In the genomic region with DNA sequence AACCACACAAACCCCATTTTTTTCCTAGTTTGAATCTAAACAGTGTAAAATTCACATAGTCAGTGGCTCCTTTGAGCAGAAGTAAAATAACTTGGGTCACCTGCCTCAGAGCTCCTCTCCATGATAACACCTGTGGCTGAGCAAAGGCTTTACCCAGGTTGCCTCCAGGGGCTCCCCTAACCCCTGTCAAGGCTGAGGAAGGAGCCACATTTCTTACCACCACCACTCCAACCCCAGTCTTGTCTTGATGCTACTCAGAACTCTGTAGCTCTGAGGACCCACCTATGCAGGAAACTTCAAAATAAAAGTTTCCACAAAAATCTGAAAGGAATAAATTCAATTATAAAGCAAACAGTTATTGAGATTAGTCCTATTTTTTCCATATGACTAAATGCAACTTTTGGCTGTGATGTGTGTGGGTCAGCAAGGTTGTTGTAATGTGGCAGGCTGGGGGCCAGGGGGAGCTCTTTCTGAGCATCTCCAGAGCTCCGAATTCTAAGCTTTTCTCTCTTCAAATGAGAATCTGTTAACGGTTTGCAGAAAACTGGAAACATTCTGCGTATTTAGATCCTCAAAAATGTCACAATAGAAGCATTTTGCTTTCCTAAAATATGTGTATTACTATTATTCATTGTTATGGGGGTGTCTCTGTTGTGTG, we compare ENCODE assay signal across 8 mouse cellular contexts.
A peak's percentile ranks its signal among the peaks of the same experiment; 100 is the strongest.
DNase-seq lines count a peak whose midpoint lies in the region; ATAC-seq and TF ChIP-seq lines count a peak whose summit lies in the region.
"Had no signal": no experiment of that assay in that cellular context is flagged by ENCODE, and none has a peak within 500 bp of the region (broad histone marks: within the 10 kb centered on the region; RNA-seq: fewer than 3 reads in every experiment).

No protein-coding gene starts in this region.

- H3K4me1 ChIP-seq in ES-Bruce4 (ENCODE audit: control insufficient read depth, insufficient read depth, low read length), result no peaks in the 10 kb centered on the region
- H3K4me1 ChIP-seq: liver, embryonic 15.5 days had no signal

- TF ChIP-seq EP300 in ES-Bruce4 (IDR thresholded peaks at IDR 0.05; ENCODE audit: insufficient read depth, low read depth, low read length), result no peak

- H3K27ac ChIP-seq in ES-Bruce4 (ENCODE audit: insufficient read depth, low read length), result no peak overlapping the region
- H3K27ac ChIP-seq: liver, embryonic 15.5 days had no signal

- no peak overlapping the region for H3K9ac ChIP-seq in ES-Bruce4 (ENCODE audit: low read depth, poor library complexity, severe bottlenecking)
- H3K9ac ChIP-seq: liver, embryonic 15.5 days had no signal

- no peaks in the 10 kb centered on the region for H3K27me3 ChIP-seq in ES-Bruce4 (ENCODE audit: control insufficient read depth, insufficient read depth, low read length, poor library complexity, severe bottlenecking)
- H3K27me3 ChIP-seq: liver, embryonic 15.5 days had no signal

- ATAC-seq in megakaryocyte, adult 5-6 weeks (ENCODE audit: poor library complexity, severe bottlenecking), result 0 out of 2 replicates have a peak, but pooled peaks have one; percentile 40

- peak; percentile 16 to 22 for DNase-seq in kidney, postnatal 4 days
- no peak for DNase-seq in kidney, adult 18-20 months
- DNase-seq in B cell, adult 2 months, result peak; percentile 45 to 47
- DNase-seq in neural tube, embryonic 10.5 days (ENCODE audit: extremely low spot score, low spot score), result no peak
- DNase-seq in kidney, postnatal 25 days, result no peak

- no peak overlapping the region for H3K4me3 ChIP-seq in ES-Bruce4 (ENCODE audit: low read depth, low read length)
- H3K4me3 ChIP-seq: liver, embryonic 15.5 days had no signal

- TF ChIP-seq CTCF in ES-Bruce4 (IDR thresholded peaks at IDR 0.05; ENCODE audit: low read depth, low read length), result peak; percentile 21

- no peaks in the 10 kb centered on the region for H3K36me3 ChIP-seq in ES-Bruce4 (ENCODE audit: control insufficient read depth, insufficient read depth, low read length, poor library complexity, severe bottlenecking)
- H3K36me3 ChIP-seq: liver, embryonic 15.5 days had no signal

- H3K9me3 ChIP-seq in ES-Bruce4 (replicated peaks; ENCODE audit: control insufficient read depth, insufficient read depth, low read length, poor library complexity, severe bottlenecking), result no peaks in the 10 kb centered on the region
- H3K9me3 ChIP-seq: liver, embryonic 15.5 days had no signal

- no peak for TF ChIP-seq POLR2A in ES-Bruce4 (IDR thresholded peaks at IDR 0.05; ENCODE audit: insufficient read depth, low read length)

Comparison
In these comparisons a context has a peak if more than half of its experiments do, and no peak if none do; other contexts are left out.
1. DNase-seq: peak in kidney, postnatal 4 days (2 of 2) and B cell, adult 2 months (2 of 2); none in kidney, adult 18-20 months (single experiment), neural tube, embryonic 10.5 days (single experiment) and kidney, postnatal 25 days (0 of 2).